19 mouse cellular contexts compared by ENCODE assay signal in the genomic region with DNA sequence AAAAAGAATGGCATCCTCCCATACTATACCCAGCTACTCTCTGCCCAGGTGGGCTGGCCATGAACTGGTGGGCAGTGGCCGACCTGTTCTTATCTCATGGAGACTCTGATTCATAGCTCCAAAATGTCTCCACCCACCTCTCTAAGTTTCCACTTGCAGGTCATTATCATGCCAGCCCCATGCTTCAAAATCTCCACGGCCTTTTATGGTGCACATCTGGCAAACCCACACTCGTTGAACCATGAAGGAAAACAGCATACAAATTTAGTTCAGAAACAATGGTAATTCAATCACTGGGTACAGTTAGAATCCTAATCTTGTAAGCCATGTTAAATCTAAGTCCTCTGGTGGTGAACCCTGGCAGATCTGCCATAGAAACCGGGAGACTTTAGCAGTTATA. TPM values are rescaled to one million over a fixed set of nuclear protein-coding genes. Genes with fewer than 3 reads are reported as not detected.
DNase-seq lines count a peak whose midpoint lies in the region; ATAC-seq lines count a peak whose summit lies in the region.
"Had no signal": no experiment of that assay in that cellular context is flagged by ENCODE, and none has a peak within 500 bp of the region (broad histone marks: within the 10 kb centered on the region; RNA-seq: fewer than 3 reads in every experiment).

No protein-coding gene starts in this region.

- no peaks in the 10 kb centered on the region for H3K27me3 ChIP-seq in hindbrain, embryonic 10.5 days (ENCODE audit: insufficient read depth, poor library complexity, severe bottlenecking)
- H3K27me3 ChIP-seq: forebrain, embryonic 15.5 days; hindbrain, embryonic 15.5 days; limb, embryonic 12.5 days; liver, embryonic 13.5 days; lung, embryonic 15.5 days; neural tube, embryonic 13.5 days had no signal

- H3K9me3 ChIP-seq in hindbrain, embryonic 10.5 days, result no peaks in the 10 kb centered on the region
- H3K9me3 ChIP-seq: embryonic facial prominence, embryonic 10.5 days; forebrain, embryonic 15.5 days; hindbrain, embryonic 15.5 days; limb, embryonic 12.5 days; liver, embryonic 13.5 days; lung, embryonic 15.5 days; neural tube, embryonic 13.5 days had no signal

- intact Hi-C loops in heart, postnatal 36 days (cut with DNase I), result no loop called here

- H3K27ac ChIP-seq in hindbrain, embryonic 10.5 days, result no peak overlapping the region
- H3K27ac ChIP-seq: embryonic facial prominence, embryonic 10.5 days; forebrain, embryonic 15.5 days; hindbrain, embryonic 15.5 days; limb, embryonic 12.5 days; liver, embryonic 13.5 days; lung, embryonic 15.5 days; neural tube, embryonic 13.5 days had no signal

- H3K4me1 ChIP-seq in hindbrain, embryonic 10.5 days (replicated peaks), result no peaks in the 10 kb centered on the region
- H3K4me1 ChIP-seq: embryonic facial prominence, embryonic 10.5 days; forebrain, embryonic 15.5 days; hindbrain, embryonic 15.5 days; limb, embryonic 12.5 days; liver, embryonic 13.5 days; lung, embryonic 15.5 days; neural tube, embryonic 13.5 days had no signal

- peak; percentile 18 for ATAC-seq in CD4-positive, CD25-positive, alpha-beta regulatory T cell, adult 4 months
- peak; percentile 32 for ATAC-seq in inflammation-experienced regulatory T-cells, adult 6 months
- ATAC-seq: forebrain, embryonic 15.5 days had no signal

- H3K36me3 ChIP-seq in hindbrain, embryonic 10.5 days, result no peaks in the 10 kb centered on the region
- H3K36me3 ChIP-seq: embryonic facial prominence, embryonic 10.5 days; forebrain, embryonic 15.5 days; hindbrain, embryonic 15.5 days; limb, embryonic 12.5 days; liver, embryonic 13.5 days; lung, embryonic 15.5 days; neural tube, embryonic 13.5 days had no signal

- WGBS in hindbrain, embryonic 10.5 days, result 82% methylated on average over 4 of the region's 4 CpGs

- DNase-seq in heart, adult 11 months, result peak; percentile 93
- DNase-seq in heart, postnatal 36 days, result no peak
- peak; percentile 3 for DNase-seq in 3134 (ENCODE audit: extremely low read depth, insufficient read length, low spot score)
- DNase-seq in right cerebral cortex, postnatal 10 days (ENCODE audit: low spot score in 2 of 2), result no peak
- DNase-seq in hindbrain, embryonic 10.5 days (ENCODE audit: low spot score), result no peak
- no peak for DNase-seq in spleen, adult 18-20 months
- DNase-seq: cerebellum, postnatal 25 days; kidney, adult 8-10 months; kidney, postnatal 25 days; liver, embryonic 13.5 days; thymus, adult 18-20 months had no signal

- H3K4me3 ChIP-seq in hindbrain, embryonic 10.5 days, result no peak overlapping the region
- H3K4me3 ChIP-seq: embryonic facial prominence, embryonic 10.5 days; forebrain, embryonic 15.5 days; hindbrain, embryonic 15.5 days; limb, embryonic 12.5 days; liver, embryonic 13.5 days; lung, embryonic 15.5 days; neural tube, embryonic 13.5 days had no signal

RNA-seq across cellular contexts. Expression of gene Casp4, which starts 2.8 kb away (rescaled TPM):
- total RNA-seq in heart, postnatal 36 days (2021), result 1 to 10 TPM; 3.8 TPM
- 100 to 1,000 TPM; 134 to 136 TPM for polyA plus RNA-seq in CD4-positive, CD25-positive, alpha-beta regulatory T cell, adult 4 months (2017; shearing (Covaris generic))
- polyA plus RNA-seq in inflammation-experienced regulatory T-cells, adult 6 months (2017; shearing (Covaris generic)), result 100 to 1,000 TPM in 2 of 3 experiments, 10 to 100 TPM in 1; 91.5 to 199 (median 166) TPM
- 0.10 TPM in 1 of 2 replicates, not detected in the other for polyA plus RNA-seq in hindbrain, embryonic 10.5 days (2016; fragmentation: Nextera tagmentation; extraction: Ambion mirVana)
- polyA plus RNA-seq: embryonic facial prominence, embryonic 10.5 days had no signal

RNA-seq across cellular contexts. Expression of gene Casp1, which starts 13.1 kb away (rescaled TPM):
- 1 to 10 TPM in 1 of 2 experiments, under 1 TPM in 1; 0.97 to 1.7 TPM for total RNA-seq in heart, postnatal 36 days (2021)
- 10 to 100 TPM; 96.1 to 98.0 TPM for polyA plus RNA-seq in CD4-positive, CD25-positive, alpha-beta regulatory T cell, adult 4 months (2017; shearing (Covaris generic))
- polyA plus RNA-seq in inflammation-experienced regulatory T-cells, adult 6 months (2017; shearing (Covaris generic)), result 100 to 1,000 TPM; 116 to 152 (median 141) TPM
- 0.42 and 0.69 TPM in 2 replicates for polyA plus RNA-seq in hindbrain, embryonic 10.5 days (2016; fragmentation: Nextera tagmentation; extraction: Ambion mirVana)

RNA-seq across cellular contexts. Expression of gene Casp12, which starts 33.8 kb away (rescaled TPM):
- total RNA-seq in heart, postnatal 36 days (2021), result 1 to 10 TPM; 5.7 to 7.0 TPM
- under 1 TPM in 1 of 2 experiments, not detected in 1; 0.22 TPM for polyA plus RNA-seq in CD4-positive, CD25-positive, alpha-beta regulatory T cell, adult 4 months (2017; shearing (Covaris generic))
- polyA plus RNA-seq in inflammation-experienced regulatory T-cells, adult 6 months (2017; shearing (Covaris generic)), result not detected
- 0.12 TPM in 1 of 2 replicates, not detected in the other for polyA plus RNA-seq in hindbrain, embryonic 10.5 days (2016; fragmentation: Nextera tagmentation; extraction: Ambion mirVana)
- polyA plus RNA-seq: embryonic facial prominence, embryonic 10.5 days; limb, embryonic 12.5 days had no signal

Comparison
In these comparisons a context has a peak if more than half of its experiments do, and no peak if none do; other contexts are left out.
1. DNase-seq: peak in heart, adult 11 months (single experiment) and 3134 (single experiment); none in heart, postnatal 36 days (0 of 2), right cerebral cortex, postnatal 10 days (0 of 2), hindbrain, embryonic 10.5 days (single experiment) and spleen, adult 18-20 months (0 of 2).
2. RNA of gene Casp4, which starts 2.8 kb away (polyA plus RNA-seq): 91.5 to 199 TPM in inflammation-experienced regulatory T-cells, adult 6 months and 134 to 136 TPM in CD4-positive, CD25-positive, alpha-beta regulatory T cell, adult 4 months; 0.10 TPM in hindbrain, embryonic 10.5 days; every median in the first group is over 10 times any median in the second.
3. RNA of gene Casp1, which starts 13.1 kb away (polyA plus RNA-seq): 116 to 152 TPM in inflammation-experienced regulatory T-cells, adult 6 months and 96.1 to 98.0 TPM in CD4-positive, CD25-positive, alpha-beta regulatory T cell, adult 4 months; 0.42 to 0.69 TPM in hindbrain, embryonic 10.5 days; every median in the first group is over 10 times any median in the second.